Mouse (Mus musculus) bone marrow macrophage, adult 2 months (primary cell): ENCODE measurements around the gene Nudt16l1.

Experiments
- CTCF ChIP-seq: IDR thresholded peaks from 2 replicates; pipeline ENCODE4 v1.5.1; 2012; ENCODE audit warnings: low read depth, mild to moderate bottlenecking, low read length, moderate library complexity
- POLR2A ChIP-seq: IDR thresholded peaks from 2 replicates; pipeline ENCODE4 v1.6.1; 2012; ENCODE audit warnings: mild to moderate bottlenecking, low read depth, low read length, borderline replicate concordance

- no peak for TF ChIP-seq CTCF
- TF ChIP-seq POLR2A = no peak
Measured at GRCm38 (mm10) chr16:4974521-4974920, 36.0 kb downstream of the Nudt16l1 start.
